Mouse (Mus musculus): ENCODE results near the gene Pip4k2b.
"Not testable (repeated sequence)": the region's sequence is repeated elsewhere in the genome, so short reads cannot be mapped to it uniquely, and the experiment has no call there.

The Pip4k2b gene

DNA sequence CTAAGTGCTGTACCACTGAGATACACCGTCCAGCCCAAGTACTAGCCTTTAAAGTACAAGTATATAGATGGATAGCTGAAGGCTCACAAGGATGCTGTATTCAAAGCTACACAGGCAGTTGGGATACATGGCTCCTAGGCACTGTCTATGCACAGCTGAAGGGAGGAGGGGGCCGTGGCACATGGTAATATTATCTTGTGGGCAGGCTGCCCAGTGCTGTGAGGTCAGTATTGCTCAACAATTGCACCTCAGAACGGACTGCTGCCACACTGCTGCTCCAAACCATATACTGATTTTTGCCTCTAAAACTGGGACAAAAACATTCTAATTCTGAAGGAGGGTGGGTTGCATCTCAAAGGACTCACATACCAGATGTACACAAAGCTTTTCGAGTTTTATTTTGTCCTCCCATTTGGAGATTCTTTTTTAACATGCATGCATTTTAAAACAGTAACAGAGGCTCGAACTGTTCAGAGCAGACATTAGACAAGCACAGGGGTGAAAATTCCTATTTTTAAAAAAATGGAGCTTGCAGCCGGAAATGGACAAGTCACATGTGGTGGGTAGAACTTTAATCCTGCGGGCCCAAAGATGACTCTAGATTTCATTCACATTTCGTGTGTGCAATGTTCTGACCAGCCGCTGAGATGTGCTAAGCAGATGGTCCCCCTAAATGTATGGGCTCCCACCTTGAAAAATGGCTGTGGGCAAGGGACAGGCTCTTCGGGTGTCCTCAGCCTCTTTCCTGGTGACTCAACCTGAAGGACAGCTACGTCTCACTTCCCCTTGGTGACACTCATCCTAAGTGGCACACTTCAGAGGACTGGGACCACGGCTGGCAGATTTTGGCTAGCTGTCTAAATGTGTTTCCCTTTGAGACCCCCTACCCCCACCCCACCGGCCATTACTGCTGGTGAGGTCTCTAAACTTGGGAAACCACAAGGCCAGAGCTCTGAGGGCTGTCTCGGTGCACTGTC lies 29.4 kb downstream of the Pip4k2b start:
- no peak for DNase-seq (ENCODE audit: low read depth)

DNA sequence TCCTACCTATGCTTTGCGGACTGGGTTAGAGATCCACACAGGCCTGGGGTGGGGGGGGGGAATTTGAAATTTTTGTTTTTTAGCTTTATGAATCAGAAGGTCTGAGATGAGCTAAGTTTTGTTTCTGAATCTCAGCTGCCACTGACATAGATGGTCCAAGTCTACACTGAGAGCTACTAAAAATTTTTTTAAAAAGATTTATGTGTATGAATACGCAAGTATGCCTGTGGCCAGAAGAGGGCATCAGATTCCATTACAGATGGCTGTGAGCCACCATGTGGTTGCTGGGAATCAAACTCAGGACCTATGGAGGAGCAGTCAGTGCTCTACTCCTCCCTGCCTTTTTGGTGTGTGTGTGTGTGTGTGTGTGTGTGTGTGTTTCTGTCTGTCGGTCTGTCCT lies 30.1 kb downstream of the Pip4k2b start:
- DNase-seq (ENCODE audit: low read depth): no peak

DNA sequence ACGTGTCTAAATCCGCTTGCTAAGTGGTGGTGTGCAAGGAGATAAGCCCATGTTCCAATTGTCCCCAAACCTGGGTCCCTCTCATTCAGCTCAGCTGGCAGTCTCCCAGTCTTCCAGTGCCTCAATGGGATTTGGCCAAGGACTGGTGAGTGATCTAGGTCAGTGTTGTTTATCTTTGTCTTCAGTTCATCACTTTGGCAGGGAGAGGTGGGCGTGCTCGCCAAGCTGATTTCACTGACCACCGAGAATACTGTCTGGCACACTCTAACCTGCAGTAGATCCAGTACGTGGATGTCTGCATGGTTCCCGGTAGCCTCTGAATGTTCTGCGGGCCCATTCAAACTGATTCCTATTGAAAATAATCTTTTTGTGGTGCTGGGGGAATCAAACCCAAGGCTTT lies 30.6 kb downstream of the Pip4k2b start:
- DNase-seq (ENCODE audit: low read depth): no peak

DNA sequence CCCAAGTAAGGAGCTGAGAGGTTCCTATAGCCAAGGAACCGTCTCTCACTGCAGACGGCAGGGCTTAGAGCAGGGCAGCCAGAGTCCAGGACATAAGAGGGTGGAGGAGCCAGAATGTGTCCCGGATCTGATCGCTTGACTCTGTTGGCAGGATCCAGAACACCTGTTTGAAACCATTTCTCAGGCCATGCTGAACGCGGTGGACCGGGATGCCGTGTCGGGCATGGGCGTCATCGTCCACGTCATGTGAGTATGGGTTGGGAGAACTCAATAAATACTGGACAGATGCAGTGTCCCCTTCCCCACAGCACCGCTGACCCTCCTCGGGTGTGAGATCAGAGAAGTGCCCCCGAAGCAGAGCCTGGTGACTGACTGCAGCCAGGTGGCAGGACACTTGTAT lies 32.2 kb downstream of the Pip4k2b start:
- DNase-seq (ENCODE audit: low read depth): no peak

GRCm38 (mm10) chr11:97711200-97711900 lies 33.2 kb downstream of the Pip4k2b start:
- DNase-seq (ENCODE audit: low read depth): no peak

GRCm38 (mm10) chr11:97710067-97710466 lies 34.4 kb downstream of the Pip4k2b start:
- DNase-seq (ENCODE audit: low read depth): not testable (repeated sequence)

DNA sequence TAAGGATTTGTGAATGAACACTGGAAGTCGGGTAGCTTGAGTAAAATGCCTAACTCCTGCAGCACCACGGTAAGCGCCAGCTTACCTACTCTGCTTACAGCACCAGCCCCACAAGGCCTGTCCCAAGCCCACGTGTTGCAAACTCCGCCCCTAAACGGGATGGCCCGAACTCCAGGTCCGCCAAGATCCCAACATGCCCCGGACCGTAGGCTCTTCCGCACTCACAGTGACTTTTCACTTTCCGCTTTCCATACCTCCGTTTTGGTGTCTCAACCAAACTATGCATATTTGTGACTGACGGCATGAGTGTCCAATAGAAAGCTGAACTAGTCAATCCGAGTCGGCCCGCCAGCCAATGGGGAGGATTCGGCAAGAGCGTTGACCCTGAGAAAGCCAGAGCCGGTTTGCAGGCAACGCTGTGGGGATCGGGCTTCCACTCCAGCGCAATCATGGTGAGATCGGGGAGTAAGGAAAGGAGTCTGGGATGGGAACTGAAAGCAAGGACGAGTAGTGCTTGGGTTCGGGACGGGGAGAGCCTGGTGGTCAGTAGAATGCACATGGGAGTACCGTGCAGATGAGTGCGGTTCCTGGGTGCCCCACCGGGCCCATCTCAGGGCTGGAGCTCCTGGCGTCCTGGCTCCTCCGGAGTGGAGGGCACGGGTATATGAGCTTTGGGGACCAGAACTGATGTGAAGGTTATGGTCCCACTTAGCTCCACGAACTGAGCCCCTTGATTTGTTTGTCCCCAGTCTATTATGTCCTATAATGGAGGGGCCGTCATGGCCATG lies 41.3 kb downstream of the Pip4k2b start, which contains the start of gene Psmb3:
Gene Psmb3 (plus strand): TSS at position 361 of the 788 bp plus-strand sequence.
- peak; percentile 100 for DNase-seq (ENCODE audit: low read depth)

DNA sequence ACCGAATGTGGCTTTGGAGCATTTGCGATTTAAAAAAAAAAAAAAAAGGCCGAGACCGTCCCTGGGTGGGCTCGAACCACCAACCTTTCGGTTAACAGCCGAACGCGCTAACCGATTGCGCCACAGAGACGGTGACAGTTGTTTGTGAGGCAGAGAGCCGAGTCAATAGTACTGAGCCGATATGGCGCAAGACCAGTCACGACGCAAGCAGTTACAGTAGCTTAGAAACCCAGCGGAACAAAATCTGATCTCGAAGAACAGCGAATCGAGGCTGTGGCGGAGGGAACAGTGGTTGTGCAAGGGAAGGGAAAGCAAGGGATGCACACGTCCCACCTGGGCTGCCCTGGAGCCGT lies 42.1 kb downstream of the Pip4k2b start:
- DNase-seq (ENCODE audit: low read depth): peak; percentile 96

GRCm38 (mm10) chr11:97701581-97702392 lies 42.7 kb downstream of the Pip4k2b start:
- peak; percentile 59 for DNase-seq (ENCODE audit: low read depth)

DNA sequence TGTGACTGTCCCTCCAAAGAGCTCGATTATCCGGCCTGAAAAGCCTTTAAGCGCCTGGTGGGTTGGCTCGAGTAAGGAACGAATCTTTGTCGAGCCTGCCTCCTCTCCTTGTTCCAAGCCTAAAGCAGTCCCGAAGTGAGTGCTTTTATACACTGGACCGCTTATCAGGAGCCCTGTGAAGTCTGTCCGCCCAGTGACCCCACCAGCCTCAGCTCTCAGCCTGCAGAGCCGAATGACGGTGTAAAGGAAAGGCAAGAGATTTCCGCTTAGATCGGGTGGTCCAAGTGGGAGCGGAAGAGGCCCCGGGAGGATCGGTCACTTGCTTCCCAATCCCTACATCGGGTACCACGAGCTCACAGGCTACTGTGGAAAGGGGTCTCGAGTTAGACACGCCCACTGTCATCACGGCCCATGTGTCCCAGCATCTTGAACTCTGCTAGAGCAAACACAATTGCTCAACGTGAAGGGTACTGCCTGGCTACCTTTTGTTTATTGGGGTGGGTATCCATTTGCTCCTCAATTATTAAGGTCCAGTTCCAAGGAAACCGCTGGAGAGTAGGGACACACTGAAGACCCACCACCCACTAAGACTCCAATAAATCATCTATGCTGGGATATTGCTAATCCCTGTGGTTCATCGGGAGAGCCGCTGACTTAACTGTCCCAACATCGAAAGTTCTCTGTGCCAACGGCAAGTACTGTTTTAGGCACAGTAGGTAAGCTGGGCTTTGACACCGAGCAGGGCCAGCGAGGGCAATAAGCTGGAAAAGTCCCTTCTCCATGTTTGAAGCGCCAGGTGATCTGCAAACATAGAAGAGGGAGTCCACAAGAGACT lies 43.5 kb downstream of the Pip4k2b start:
- no peak for DNase-seq (ENCODE audit: low read depth)

- peak; percentile 80 for DNase-seq (ENCODE audit: low read depth)
These were observed 44.3 kb downstream of the Pip4k2b start, which contains the start of gene Pcgf2 for GRCm38 (mm10) chr11:97700003-97700745. TSS of gene Pcgf2 (minus strand) at chr11:97700497.

DNA sequence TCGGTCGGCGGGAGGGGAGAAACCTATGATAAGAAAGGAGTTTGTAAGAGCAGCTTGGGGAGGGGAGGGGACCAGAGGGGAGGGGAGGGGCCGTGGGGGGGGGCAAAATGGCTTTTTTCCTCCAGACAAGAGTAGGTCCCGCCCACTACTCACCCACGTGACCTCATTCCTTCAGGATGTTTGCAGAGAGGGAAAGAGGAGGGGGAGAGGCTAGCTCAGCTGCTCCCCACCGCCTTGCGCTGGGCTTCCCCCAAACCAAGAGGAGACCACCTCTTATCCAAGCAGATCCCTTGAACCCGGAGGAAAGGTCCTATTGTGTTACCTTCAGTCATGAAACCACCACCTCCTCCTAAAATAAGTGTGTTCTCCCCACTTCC lies 44.9 kb downstream of the Pip4k2b start:
- peak; percentile 67 for DNase-seq (ENCODE audit: low read depth)

DNA sequence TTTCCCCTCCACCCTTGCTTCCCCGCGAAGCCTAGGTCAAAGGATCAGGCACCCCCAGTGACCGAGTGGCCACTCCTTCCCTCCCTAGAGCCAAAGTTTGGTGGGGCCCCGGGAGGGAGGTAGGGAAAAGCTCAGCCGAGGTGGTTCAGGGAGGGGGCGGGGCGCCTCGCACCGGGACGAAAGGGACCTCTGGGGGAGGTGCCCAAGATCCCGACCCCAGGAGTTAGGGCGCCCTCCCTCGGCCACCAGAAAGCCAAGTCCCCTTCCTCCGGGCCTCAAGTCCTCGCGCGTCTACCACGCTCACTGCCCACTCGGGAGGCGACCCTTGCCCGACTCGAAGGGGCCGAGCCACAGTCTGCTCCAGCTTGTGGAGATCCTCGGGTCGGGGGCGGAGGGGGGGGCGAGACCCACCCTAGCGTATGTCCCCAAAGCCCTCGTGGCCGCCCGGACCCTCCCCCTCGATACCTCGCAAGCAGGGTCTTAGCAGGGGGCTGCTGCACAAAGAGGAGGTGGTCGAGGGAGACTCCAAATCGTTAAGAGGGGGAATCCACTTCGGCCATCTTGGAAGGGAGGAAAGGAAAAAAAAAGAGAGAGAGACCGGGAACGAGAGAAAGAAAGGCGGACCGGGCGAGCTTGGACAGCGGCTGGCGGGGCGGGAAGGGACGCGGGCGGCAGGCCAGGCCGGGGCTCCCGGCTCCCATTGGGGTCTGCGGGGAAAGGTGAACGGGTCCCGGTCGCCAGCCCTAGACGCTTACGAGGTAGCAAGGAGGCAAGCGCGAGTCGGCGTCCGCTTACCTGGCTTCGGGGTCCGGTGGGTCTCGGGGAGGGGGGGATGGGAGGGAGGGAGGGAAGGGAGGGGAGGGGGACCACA lies 45.5 kb downstream of the Pip4k2b start:
- peak; percentile 57 for DNase-seq (ENCODE audit: low read depth)

- no peak for DNase-seq (ENCODE audit: low read depth)
These were observed 46.5 kb downstream of the Pip4k2b start for GRCm38 (mm10) chr11:97697891-97698529.

DNA sequence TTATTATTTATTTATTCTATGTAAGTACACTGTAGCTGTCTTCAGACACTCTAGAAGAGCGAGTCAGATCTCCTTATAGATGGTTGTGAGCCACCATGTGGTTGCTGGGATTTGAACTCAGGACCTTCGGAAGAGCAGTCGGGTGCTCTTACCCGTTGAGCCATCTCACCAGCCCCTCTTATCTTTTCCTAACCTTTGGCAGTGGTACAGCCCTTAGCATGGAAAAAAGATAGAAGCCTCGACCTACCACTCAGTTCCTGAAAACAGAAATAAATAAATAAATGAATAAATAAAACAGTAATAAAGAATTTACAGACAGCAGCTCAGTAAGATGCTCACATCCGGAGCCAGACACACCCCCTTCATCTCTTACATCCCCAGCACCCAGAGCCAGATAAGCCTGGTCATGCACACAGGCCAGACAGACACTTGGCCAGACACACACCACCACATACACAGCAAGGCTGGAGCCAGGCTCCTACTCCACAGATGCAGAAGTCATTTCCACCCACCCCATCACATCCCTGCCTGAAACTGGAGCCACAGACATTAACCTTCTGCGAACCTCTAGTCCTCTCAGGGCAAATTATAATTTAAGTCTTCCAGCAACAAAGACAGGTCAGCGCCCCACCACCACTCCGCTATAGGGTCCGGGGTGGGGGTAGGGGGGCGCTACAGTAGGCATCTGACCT lies 47.2 kb downstream of the Pip4k2b start:
- DNase-seq (ENCODE audit: low read depth): no peak

DNA sequence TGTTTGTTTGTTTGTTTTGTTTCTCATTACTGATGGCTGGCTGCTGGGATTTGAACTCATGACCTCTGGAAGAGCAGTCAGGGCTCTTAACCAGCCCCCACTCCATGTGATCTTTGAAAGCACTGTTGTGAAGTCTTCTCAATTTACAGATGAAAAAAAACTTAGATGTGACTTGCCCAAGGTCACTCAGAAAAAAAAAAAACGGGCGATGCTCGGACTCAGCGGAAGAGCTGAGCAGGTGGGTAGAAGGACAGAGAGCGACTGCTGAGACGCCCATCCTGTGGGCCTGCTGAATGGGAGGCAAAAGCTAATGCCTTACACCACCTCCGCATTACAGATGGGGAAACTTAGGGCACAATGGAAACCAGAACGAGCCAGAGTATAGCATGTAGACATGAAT lies 47.8 kb downstream of the Pip4k2b start:
- no peak for DNase-seq (ENCODE audit: low read depth)

DNA sequence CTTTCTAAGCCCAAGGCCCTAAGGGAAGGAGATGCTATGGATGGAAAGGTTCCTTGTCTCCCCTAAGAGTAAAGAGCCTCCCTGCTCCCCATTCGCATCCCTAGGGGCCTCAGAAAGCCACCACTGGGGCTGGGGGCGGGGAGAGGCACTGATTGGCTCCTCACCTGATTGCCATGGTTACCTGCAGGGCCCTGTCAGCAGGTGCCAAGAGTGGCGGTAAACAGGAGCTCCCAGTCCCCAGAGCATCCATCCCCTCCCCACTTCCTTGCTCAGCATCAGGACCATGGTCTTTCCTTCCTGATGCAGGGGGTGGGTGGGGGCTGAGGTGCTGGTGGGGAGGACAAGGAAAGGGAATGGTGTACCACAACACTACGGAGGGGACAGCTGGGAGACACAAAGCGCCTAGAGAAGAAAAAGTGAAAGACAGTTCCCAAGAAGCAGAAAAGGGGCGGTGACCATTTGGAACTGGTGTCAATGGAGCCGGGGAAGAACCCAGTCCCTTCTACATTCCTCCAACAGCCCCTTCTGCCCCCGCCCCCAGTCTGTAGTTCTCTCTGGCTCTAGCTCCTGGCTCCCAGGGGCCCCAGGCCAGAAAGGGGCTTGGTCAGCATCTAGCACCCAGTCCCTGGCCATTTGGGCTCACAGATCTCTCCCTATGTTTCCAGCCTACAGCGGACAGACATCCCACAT lies 48.6 kb downstream of the Pip4k2b start:
- no peak for DNase-seq (ENCODE audit: low read depth)

Data from induced T-regulatory cell, adult 2 months (primary cell).